Mouse (Mus musculus): ENCODE measurements around the gene Spcs3. TPM values are rescaled to one million over a fixed set of nuclear protein-coding genes. Genes with fewer than 3 reads are reported as not detected.
A peak's percentile ranks its signal among the peaks of the same experiment; 100 is the strongest.

Spcs3 gene
- 123 and 128 TPM in 2 replicates for total RNA-seq (2017)

GRCm38 (mm10) chr8:54529382-54530296, at the start of gene Spcs3, which contains the start of gene Asb5:
TSS of gene Spcs3 (minus strand) at chr8:54529998.
TSS of gene Asb5 (plus strand) at chr8:54529580.
- peak; percentile 90 for ATAC-seq (replicated peaks; ENCODE audit: low read depth, poor library complexity, severe bottlenecking)

GRCm38 (mm10) chr8:54570618-54571609, 41.1 kb upstream of the Spcs3 start:
- no peak for ATAC-seq (replicated peaks; ENCODE audit: low read depth, poor library complexity, severe bottlenecking)

DNA sequence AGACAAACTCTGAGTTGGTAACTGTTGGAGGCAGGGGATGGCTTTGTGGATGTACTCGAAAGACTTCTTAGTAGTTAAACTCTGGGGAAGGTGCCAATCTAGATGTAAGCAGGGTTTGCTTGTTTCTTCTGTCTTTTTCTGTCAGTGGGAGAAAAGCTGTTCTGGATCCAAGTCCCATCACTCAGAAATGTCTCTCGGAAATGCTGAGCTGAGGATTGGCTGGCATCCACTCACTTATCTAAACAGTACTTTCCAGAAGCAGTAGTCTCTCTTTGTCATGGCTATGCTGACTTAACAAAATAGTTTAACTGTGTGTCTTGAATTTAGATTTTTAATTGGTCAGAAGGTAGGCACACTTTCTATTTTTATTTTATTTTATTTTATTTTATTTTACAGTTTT, 37.4 kb upstream of the Spcs3 start:
- no peak for ATAC-seq (replicated peaks; ENCODE audit: low read depth, poor library complexity, severe bottlenecking)

DNA sequence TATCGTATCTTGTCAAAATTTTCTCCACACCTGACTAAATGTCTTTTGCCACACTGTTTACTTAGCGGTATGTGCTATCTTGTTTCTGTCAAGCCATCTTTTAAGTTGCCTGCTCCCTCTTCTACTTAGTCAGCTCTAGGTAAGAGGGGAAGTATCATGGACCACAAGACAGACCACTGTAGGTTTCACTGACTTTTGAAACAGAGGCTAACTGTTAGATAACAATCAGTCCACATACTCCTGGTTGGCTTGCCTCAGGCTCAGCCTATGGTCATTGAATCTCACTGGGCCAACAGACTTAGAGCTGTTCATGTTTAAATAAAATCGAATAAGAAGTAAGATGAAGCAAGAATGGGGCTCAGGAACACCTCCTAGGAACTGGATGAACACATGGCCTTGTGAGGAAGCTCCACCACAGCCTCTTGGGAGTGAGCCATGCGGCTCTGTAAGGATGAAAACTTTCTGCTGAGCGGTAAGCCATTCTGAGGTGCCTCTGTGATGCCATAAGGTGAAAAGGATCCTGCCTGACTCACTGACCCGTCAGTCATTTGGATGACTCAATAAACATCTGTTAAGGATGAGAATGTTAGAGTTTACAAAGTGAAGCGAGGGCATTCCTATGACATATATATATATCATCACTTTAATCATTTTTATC, 35.9 kb upstream of the Spcs3 start:
- peak; percentile 72 for ATAC-seq (replicated peaks; ENCODE audit: low read depth, poor library complexity, severe bottlenecking)

DNA sequence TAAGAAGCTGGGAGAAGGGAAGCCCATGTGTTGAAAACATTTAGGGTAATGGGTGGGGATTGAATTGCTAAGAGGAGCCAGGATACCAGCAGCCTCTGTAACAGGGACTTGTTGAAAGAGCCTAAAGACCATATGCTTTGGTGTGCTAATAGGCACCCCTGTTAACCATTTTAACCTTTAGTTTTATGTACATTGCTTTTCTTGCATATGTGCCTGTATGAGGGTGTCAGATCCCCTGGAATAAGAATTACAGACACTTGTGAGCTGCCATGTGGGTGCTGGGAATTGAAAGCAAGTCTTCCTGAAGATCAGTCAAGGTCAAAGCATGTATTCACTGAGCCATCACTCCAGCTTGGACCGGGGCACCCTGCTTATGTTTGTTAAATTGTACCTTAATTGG, 35.4 kb upstream of the Spcs3 start:
- ATAC-seq (replicated peaks; ENCODE audit: low read depth, poor library complexity, severe bottlenecking), result 0 out of 2 replicates have a peak, but pooled peaks have one; percentile 2

DNA sequence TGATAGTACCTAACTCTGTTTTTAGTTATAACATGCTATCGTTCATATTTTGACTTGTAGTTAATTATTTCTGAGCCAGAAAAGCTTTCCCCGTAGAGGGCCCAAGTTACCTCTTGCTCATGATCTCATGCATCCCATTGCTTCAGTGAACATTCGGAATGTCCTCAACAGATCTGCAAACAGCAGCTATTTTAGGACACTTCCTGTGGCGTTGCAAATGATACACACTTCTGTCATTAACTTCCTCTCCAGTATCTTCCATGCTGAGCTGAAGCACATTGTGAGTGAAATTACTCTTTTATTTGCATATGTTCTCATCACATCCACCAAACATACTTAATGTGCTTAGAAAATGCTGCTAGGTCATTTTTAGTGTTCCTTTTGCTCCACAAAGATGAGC, 32.3 kb upstream of the Spcs3 start:
- ATAC-seq (replicated peaks; ENCODE audit: low read depth, poor library complexity, severe bottlenecking), result peak; percentile 65

DNA sequence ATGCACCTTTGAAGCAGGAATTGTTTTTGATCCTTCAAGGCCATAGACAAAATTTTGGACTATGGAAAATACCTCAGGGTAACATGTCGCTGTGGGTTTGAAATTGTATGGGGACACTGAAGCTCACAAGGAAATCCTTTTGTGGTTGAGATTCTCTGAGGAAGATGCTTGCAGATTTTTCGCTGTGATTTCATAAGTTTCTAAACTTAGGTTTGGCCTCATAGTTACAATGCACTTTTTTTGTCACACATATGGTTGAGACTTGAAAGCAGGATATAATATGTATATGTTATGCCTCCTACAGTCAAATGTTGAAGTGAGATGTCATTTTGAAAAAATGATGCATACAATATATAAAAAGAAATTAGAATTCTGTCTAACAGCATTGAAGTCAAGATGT, 25.1 kb upstream of the Spcs3 start:
- ATAC-seq (replicated peaks; ENCODE audit: low read depth, poor library complexity, severe bottlenecking), result no peak

GRCm38 (mm10) chr8:54550026-54550574, 20.3 kb upstream of the Spcs3 start:
- ATAC-seq (replicated peaks; ENCODE audit: low read depth, poor library complexity, severe bottlenecking), result no peak

DNA sequence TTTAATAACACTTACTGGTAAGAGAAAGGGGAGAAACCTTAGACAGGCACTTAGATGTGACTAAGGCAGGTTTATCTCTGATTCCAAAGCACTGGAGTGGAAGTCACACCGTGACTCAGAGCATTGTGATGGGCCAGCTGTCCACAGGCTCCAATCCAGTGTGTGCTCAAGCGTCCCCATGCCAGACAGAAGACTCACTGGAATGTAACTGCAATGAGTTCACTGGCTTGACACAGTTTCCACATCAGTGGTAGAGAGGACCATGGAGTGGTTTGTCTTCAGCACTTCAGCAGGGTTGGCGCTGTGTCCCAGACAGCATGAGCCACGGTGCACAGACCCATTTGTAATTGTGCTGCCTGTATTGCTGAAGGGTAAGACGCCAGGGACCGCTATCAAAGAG, 18.6 kb upstream of the Spcs3 start:
- ATAC-seq (replicated peaks; ENCODE audit: low read depth, poor library complexity, severe bottlenecking), result no peak

DNA sequence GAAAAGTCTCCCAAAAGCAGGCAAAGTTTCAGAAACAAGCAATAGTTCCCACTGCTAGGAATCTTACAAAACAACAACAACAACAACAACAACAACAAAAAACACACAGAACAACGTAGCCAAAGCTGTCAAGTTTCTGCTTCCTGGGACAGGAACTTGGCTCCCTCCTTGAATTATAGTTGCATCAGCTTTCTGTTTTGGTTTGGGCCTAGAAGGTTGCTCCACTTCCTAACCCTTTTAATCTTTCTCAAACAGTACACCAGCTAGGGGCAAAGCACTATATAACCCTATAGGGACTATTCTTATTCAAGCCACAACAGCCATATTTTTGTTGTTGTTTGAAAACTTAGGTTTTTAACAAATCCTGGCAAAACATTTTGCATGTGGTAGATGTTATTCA, 11.5 kb upstream of the Spcs3 start:
- no peak for ATAC-seq (replicated peaks; ENCODE audit: low read depth, poor library complexity, severe bottlenecking)

DNA sequence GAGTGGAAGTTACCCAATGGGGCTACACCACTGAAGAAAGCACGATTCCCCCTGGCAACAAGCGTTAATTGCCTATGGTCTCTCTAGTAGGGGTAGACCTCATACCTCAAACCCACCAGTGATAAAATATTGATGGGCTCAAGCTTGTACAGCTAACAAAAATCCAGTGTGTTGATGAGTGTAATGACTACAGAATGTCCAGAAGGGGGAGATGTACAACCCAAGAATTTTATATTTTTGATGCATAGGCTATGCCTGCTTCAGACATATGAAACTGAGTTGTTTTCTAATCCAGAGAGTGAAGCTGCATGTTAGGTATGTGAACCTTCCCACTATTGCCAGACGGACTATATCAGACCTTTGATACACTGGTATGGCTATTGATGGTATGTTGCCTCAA, 7.5 kb upstream of the Spcs3 start:
- peak; percentile 91 for ATAC-seq (replicated peaks; ENCODE audit: low read depth, poor library complexity, severe bottlenecking)

DNA sequence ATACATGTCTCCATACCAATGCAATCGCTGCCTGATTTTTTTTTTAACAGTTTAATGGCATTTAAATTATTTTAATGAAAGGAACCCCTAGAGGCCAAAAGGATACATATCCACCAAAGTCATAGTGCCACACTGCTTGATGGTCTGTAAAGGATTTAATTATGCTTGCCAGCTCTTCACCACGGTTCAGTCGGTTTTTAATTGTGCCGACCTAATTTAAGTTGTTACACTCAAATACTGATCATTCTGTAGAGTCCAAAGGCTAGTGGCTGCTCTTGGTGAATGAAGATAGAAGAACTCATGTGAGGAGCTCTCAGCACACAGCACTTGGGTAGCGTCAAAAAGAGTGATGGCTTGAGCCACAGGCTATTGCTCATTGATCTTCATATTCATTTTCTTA, 5.4 kb upstream of the Spcs3 start:
- ATAC-seq (replicated peaks; ENCODE audit: low read depth, poor library complexity, severe bottlenecking), result no peak

DNA sequence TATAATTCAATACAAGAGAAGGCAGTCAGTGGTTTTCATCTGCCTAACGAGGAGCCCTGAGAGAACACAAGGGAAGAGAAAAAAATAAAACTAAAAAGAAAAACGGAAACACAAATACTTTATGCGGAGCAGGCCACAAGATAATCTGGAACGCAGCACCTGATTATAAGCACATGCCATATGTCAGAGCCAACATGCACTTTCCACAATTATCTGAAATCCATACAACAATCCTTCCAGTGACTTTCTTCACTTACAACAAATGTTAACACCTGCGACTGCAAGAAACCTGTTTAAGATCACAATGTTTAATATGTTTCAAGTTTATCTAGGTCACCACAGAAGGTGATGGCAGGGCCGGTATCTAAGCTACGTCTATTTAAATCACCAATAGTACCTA, 1.2 kb downstream of the Spcs3 start:
- no peak for ATAC-seq (replicated peaks; ENCODE audit: low read depth, poor library complexity, severe bottlenecking)

DNA sequence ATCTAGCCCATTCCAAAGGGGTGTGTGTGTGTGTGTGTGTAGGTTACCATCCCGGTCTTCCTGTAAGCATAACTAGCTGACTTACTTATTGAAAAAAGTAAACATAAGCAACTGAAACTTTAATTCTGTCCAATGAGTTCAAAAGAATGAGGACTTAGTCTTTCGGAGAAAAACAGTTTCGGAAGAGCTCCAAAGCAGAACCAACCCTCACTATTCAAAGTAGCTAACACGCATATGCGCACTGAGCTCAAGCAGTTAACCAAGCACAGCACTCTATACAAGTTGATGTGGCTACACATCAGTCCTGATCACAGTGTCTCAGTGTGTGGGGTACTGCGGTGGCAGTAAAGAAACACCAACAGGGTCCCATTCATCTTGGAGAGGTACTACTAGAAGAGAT, 3.1 kb downstream of the Spcs3 start:
- no peak for ATAC-seq (replicated peaks; ENCODE audit: low read depth, poor library complexity, severe bottlenecking)

DNA sequence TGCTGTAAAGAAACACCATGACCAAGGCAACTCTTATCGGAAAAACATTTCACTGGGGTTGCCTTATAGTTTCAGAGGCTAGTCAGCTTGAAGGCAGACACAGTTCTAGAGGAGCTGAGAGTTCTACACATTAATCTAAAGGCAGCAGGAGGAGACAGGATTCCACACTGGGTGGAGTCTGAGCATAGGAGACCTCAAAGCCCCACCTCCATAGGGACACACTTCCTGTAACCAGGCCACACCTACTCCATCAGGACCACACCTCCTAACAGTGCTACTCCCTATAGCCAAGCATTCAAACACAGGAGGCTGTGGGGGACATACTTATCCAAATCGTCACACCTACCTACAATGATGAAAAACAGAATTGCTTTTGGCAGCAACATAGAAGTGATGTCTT, 4.2 kb downstream of the Spcs3 start:
- ATAC-seq (replicated peaks; ENCODE audit: low read depth, poor library complexity, severe bottlenecking), result peak; percentile 22; the same call in 1 of the 2 replicates

GRCm38 (mm10) chr8:54520516-54520915, 9.3 kb downstream of the Spcs3 start:
- ATAC-seq (replicated peaks; ENCODE audit: low read depth, poor library complexity, severe bottlenecking), result no peak

- no peak for ATAC-seq (replicated peaks; ENCODE audit: low read depth, poor library complexity, severe bottlenecking)
Measured at GRCm38 (mm10) chr8:54518756-54519460, 10.9 kb downstream of the Spcs3 start.

GRCm38 (mm10) chr8:54512200-54512599, 17.6 kb downstream of the Spcs3 start:
- ATAC-seq (replicated peaks; ENCODE audit: low read depth, poor library complexity, severe bottlenecking), result 0 out of 2 replicates have a peak, but pooled peaks have one; percentile 0

DNA sequence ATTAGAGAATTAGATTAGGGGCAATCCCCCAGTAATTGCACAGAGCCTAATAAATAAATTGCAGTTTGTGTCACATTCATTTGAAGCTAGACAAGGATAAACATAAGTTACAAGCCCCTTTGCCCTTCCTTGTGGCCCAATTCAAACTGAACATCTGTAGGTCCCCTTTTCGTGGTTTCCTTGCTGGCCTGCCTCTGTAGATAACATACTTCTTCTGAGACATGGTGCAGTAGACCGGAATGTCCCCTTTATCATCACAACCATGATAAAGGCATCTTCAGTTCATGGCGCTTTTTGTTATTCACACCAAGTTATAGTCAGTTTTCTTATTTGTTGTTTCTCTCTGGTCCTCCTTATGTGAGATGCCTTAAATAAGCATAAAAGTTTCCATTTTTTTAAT, 18.0 kb downstream of the Spcs3 start:
- ATAC-seq (replicated peaks; ENCODE audit: low read depth, poor library complexity, severe bottlenecking), result peak; percentile 70

Data from common myeloid progenitor, adult 5-6 weeks (primary cell).